19 mouse cellular contexts compared by ENCODE assay signal in the genomic region with DNA sequence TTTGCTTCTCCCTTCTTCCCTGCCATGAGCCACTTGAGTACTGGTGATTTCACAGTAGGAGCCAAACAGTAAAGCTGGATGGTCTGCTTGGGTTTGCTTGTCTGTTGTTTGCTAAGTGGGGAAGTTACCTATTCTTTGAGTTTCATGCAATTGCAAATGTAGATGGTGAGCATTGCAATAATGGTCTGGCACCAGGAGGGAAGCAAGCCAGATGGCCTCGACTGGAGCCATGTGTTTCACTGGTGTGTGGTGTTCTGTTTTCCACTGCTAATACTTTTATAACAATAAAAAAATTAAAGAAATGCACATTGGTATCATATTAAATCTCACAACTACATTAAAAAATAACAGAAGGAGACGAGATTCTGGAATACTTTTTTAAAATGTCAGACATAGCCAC.
"Had no signal": no experiment of that assay in that cellular context is flagged by ENCODE, and none has a peak within 500 bp of the region (broad histone marks: within the 10 kb centered on the region; RNA-seq: fewer than 3 reads in every experiment).

No protein-coding gene starts in this region.

- H3K4me3 ChIP-seq: kidney, embryonic 15.5 days; limb, embryonic 12.5 days; limb, embryonic 15.5 days; lung, embryonic 15.5 days had no signal

- H3K9me3 ChIP-seq: kidney, embryonic 15.5 days; limb, embryonic 12.5 days; limb, embryonic 15.5 days; lung, embryonic 15.5 days had no signal

- H3K36me3 ChIP-seq: limb, embryonic 12.5 days; limb, embryonic 15.5 days; lung, embryonic 15.5 days had no signal

- H3K4me2 ChIP-seq: kidney, embryonic 15.5 days; limb, embryonic 12.5 days; limb, embryonic 15.5 days; liver, embryonic 11.5 days; lung, embryonic 15.5 days; midbrain, embryonic 11.5 days had no signal

- H3K27ac ChIP-seq: kidney, embryonic 15.5 days; limb, embryonic 12.5 days; limb, embryonic 15.5 days; liver, embryonic 14.5 days; lung, embryonic 15.5 days had no signal

- H3K9ac ChIP-seq: kidney, embryonic 15.5 days; limb, embryonic 12.5 days; limb, embryonic 15.5 days; liver, embryonic 14.5 days; liver, postnatal 0 days; lung, embryonic 15.5 days had no signal

- DNase-seq: kidney, adult 11 months; kidney, adult 8-10 months; kidney, postnatal 10 days; kidney, postnatal 36 days; left cerebral cortex, postnatal 4 days; liver, postnatal 0 days; lung, postnatal 10 days; lung, postnatal 36 days; midbrain, embryonic 14.5 days; thymus, adult 2 months; thymus, postnatal 14 days; thymus, postnatal 4 days had no signal

- ATAC-seq: liver, postnatal 0 days had no signal

- H3K27me3 ChIP-seq: kidney, embryonic 15.5 days; limb, embryonic 12.5 days; limb, embryonic 15.5 days; lung, embryonic 15.5 days had no signal
